Mouse (Mus musculus) T-helper 17 cell (primary cell): Measurements from ENCODE around the gene Prkar2a.

ENCODE experiments used
- in situ Hi-C, 2 experiments: fragments of 300-600 bp; cut with MboI, MseI; formaldehyde crosslinking; loops; 1 replicate in 1 of 2; 2 replicates in 1 of 2; pipeline ENCODE4 v1.15.1; 2025; ENCODE audit warnings: high pct_unique_total_duplicates in 2 of 2

Gene Prkar2a

GRCm38 (mm10) chr9:108750616-108751015 lies 61.5 kb downstream of the Prkar2a start:
- in situ Hi-C loops: no loop called here

- in situ Hi-C loops: no loop called here
These were observed 63.2 kb downstream of the Prkar2a start for GRCm38 (mm10) chr9:108752142-108752920.

GRCm38 (mm10) chr9:108753326-108753725 lies 64.2 kb downstream of the Prkar2a start:
- in situ Hi-C loops: no loop called here

GRCm38 (mm10) chr9:108753976-108754375 lies 64.9 kb downstream of the Prkar2a start:
- in situ Hi-C loops: no loop called here

- in situ Hi-C loops: no loop called here
These were observed 65.3 kb downstream of the Prkar2a start for GRCm38 (mm10) chr9:108754423-108754822.

GRCm38 (mm10) chr9:108757406-108757805 lies 68.3 kb downstream of the Prkar2a start:
- in situ Hi-C loops: loop anchor here (5.0 kb wide), 3 partner anchors 55 to 175 kb away; no protein-coding TSS in a partner anchor

- in situ Hi-C loops: loop anchor here (5.0 kb wide), 3 partner anchors 53 to 173 kb away; no protein-coding TSS in a partner anchor
These were observed 70.0 kb downstream of the Prkar2a start for GRCm38 (mm10) chr9:108759121-108759520.

- in situ Hi-C loops: loop anchor here (5.0 kb wide), 3 partner anchors 52 to 172 kb away; no protein-coding TSS in a partner anchor
These were observed 70.7 kb downstream of the Prkar2a start for GRCm38 (mm10) chr9:108759805-108760204.

GRCm38 (mm10) chr9:108761561-108761960 lies 72.4 kb downstream of the Prkar2a start:
- in situ Hi-C loops: no loop called here

- in situ Hi-C loops: no loop called here
These were observed 75.9 kb downstream of the Prkar2a start for GRCm38 (mm10) chr9:108764971-108765370.

- in situ Hi-C loops: no loop called here
These were observed 87.5 kb downstream of the Prkar2a start for GRCm38 (mm10) chr9:108776614-108777013.

GRCm38 (mm10) chr9:108777276-108777675 lies 88.2 kb downstream of the Prkar2a start:
- in situ Hi-C loops: no loop called here

GRCm38 (mm10) chr9:108780959-108781358 lies 91.8 kb downstream of the Prkar2a start:
- in situ Hi-C loops: loop anchor here in 1 of 2 experiments (10.0 kb wide), 1 partner anchor 1896 kb away; the partner anchor contains the start of gene Rbm15b

- in situ Hi-C loops: loop anchor here in 1 of 2 experiments (10.0 kb wide), 1 partner anchor 1897 kb away; the partner anchor contains the start of gene Rbm15b
These were observed 92.8 kb downstream of the Prkar2a start for GRCm38 (mm10) chr9:108781891-108782290.

GRCm38 (mm10) chr9:108782836-108783547 lies 93.9 kb downstream of the Prkar2a start:
- in situ Hi-C loops: loop anchor here in 1 of 2 experiments (10.0 kb wide), 1 partner anchor 1898 kb away; the partner anchor contains the start of gene Rbm15b

- in situ Hi-C loops: loop anchor here in 1 of 2 experiments (10.0 kb wide), 1 partner anchor 1899 kb away; the partner anchor contains the start of gene Rbm15b
These were observed 94.7 kb downstream of the Prkar2a start, which contains the start of gene Ip6k2 for GRCm38 (mm10) chr9:108783548-108784463. Gene Ip6k2 (plus strand): TSS chr9:108783796.

GRCm38 (mm10) chr9:108785416-108785815 lies 96.3 kb downstream of the Prkar2a start:
- in situ Hi-C loops: loop anchor here in 1 of 2 experiments (10.0 kb wide), 1 partner anchor 1901 kb away; the partner anchor contains the start of gene Rbm15b

- in situ Hi-C loops: loop anchor here in 1 of 2 experiments (10.0 kb wide), 1 partner anchor 1902 kb away; the partner anchor contains the start of gene Rbm15b
These were observed 97.4 kb downstream of the Prkar2a start for GRCm38 (mm10) chr9:108786494-108786893.

GRCm38 (mm10) chr9:108787080-108787479 lies 98.0 kb downstream of the Prkar2a start:
- in situ Hi-C loops: loop anchor here in 1 of 2 experiments (10.0 kb wide), 1 partner anchor 1902 kb away; the partner anchor contains the start of gene Rbm15b

GRCm38 (mm10) chr9:108788713-108789112 lies 99.6 kb downstream of the Prkar2a start:
- in situ Hi-C loops: loop anchor here in 1 of 2 experiments (10.0 kb wide), 1 partner anchor 1904 kb away; the partner anchor contains the start of gene Rbm15b
